Mouse (Mus musculus) midbrain, embryonic 13.5 days (tissue): Measurements from ENCODE around the gene Ddost. TPM values are rescaled to one million over a fixed set of nuclear protein-coding genes. Genes with fewer than 3 reads are reported as not detected.
A peak's percentile ranks its signal among the peaks of the same experiment; 100 is the strongest.

ENCODE experiments used
- ATAC-seq: fragments of 200-750 bp; cut with Nextera tagmentation; 2 replicates; pipeline ENCODE4 v1.8.0; 2017; ENCODE audit warnings: mild to moderate bottlenecking, moderate TSS enrichment, moderate library complexity
- H3K27ac ChIP-seq: fragments of 300-500 bp; sonication (generic); 2 replicates; pipeline ENCODE4 v1.5.1; 2015; ENCODE audit warnings: inconsistent platforms, mild to moderate bottlenecking, moderate library complexity
- H3K27me3 ChIP-seq: fragments of 300-500 bp; sonication (generic); 2 replicates; pipeline ENCODE4 v1.6.1; 2015; ENCODE audit warnings: mild to moderate bottlenecking, inconsistent platforms
- H3K36me3 ChIP-seq: fragments of 300-500 bp; sonication (generic); 2 replicates; pipeline ENCODE4 v1.6.1; 2015; ENCODE audit warnings: mild to moderate bottlenecking, inconsistent platforms
- H3K4me1 ChIP-seq: fragments of 300-500 bp; sonication (generic); replicated peaks from 2 replicates; pipeline ENCODE4 v1.6.1; 2015; ENCODE audit warnings: inconsistent platforms
- H3K4me2 ChIP-seq: fragments of 300-500 bp; sonication (generic); replicated peaks from 2 replicates; pipeline ENCODE4 v1.6.1; 2015; ENCODE audit warnings: moderate library complexity, mild to moderate bottlenecking, inconsistent platforms
- H3K4me3 ChIP-seq: fragments of 300-500 bp; sonication (generic); replicated peaks from 2 replicates; pipeline ENCODE4 v1.5.1; 2015; ENCODE audit warnings: mild to moderate bottlenecking, inconsistent platforms
- H3K9ac ChIP-seq: fragments of 300-500 bp; sonication (generic); replicated peaks from 2 replicates; pipeline ENCODE4 v1.6.1; 2015; ENCODE audit warnings: mild to moderate bottlenecking, inconsistent platforms
- H3K9me3 ChIP-seq: fragments of 300-500 bp; sonication (generic); 2 replicates; pipeline ENCODE4 v1.6.1; 2016; ENCODE audit warnings: mild to moderate bottlenecking, inconsistent platforms
- whole genome bisulfite sequencing: fragments of 180-500 bp; shearing (Covaris S2); methylation state at CpG from one replicate; pipeline ENCODE4 v1.1.7; 2015; 5-methylcytosine and 5-hydroxymethylcytosine counted together
- polyA plus RNA-seq: library from polyadenylated mRNA; unstranded; fragments of >200 nt; fragmentation: Nextera tagmentation; extraction: Ambion mirVana; gene quantifications from 2 replicates; pipeline ENCODE4 v1.2.1, GENCODE M21; 2015

The Ddost gene
- polyA plus RNA-seq, 1 experiment from 2014 or later, result 200 TPM

- no peaks in the 10 kb centered on the region for H3K9me3 ChIP-seq
- 88% methylated on average over 13 of the region's 13 CpGs for WGBS
- no peaks in the 10 kb centered on the region for H3K36me3 ChIP-seq
- H3K4me1 ChIP-seq, result no peaks in the 10 kb centered on the region
- 0 out of 2 replicates have a peak, but pooled peaks cover 4% of the 10 kb centered on the region for H3K27me3 ChIP-seq
- H3K9ac ChIP-seq, result no peak overlapping the region
- no peak overlapping the region for H3K27ac ChIP-seq
- H3K4me3 ChIP-seq, result no peak overlapping the region
- no peak for ATAC-seq
- no peak overlapping the region for H3K4me2 ChIP-seq
Measured at GRCm38 (mm10) chr4:138292028-138292427, 12.5 kb upstream of the Ddost start.

DNA sequence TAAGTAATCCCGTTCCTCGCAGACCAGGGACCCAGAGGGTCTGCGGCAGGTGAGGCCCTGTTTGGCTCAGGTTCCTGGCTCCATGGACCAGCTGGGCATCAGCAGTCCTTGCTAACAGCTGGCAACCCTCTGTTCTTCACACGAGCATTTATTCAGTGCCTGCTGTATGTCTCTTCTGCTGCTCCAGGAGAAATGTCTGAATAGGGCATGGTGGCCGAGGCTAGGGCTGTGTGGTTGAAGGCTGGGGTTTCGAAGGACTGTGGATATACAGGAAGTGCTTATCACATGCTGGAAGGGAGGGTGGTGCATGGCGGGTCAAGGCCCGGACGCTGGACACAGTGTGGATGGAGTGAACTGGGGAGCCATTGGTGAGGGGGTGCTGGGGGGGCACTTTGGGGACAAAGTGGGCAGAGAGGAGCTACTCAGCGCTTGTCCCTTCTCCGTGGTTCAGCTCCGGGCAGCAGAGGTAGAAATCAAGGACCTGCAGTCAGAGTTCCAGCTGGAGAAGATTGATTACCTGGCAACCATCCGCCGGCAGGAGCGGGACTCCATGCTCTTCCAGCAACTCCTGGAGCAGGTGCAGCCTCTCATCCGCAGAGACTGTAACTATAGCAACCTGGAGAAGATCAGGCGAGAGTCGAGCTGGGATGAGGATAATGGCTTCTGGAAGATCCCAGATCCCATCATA lies 11.1 kb upstream of the Ddost start:
- peak; percentile 82 for ATAC-seq
- no peak overlapping the region for H3K4me2 ChIP-seq
- no peaks in the 10 kb centered on the region for H3K36me3 ChIP-seq
- no peaks in the 10 kb centered on the region for H3K27me3 ChIP-seq
- no peaks in the 10 kb centered on the region for H3K9me3 ChIP-seq
- no peak overlapping the region for H3K4me3 ChIP-seq
- no peak overlapping the region for H3K9ac ChIP-seq
- WGBS, result 72% methylated on average over 18 of the region's 18 CpGs
- H3K4me1 ChIP-seq, result no peaks in the 10 kb centered on the region
- H3K27ac ChIP-seq, result peak overlapping the region; percentile 64

DNA sequence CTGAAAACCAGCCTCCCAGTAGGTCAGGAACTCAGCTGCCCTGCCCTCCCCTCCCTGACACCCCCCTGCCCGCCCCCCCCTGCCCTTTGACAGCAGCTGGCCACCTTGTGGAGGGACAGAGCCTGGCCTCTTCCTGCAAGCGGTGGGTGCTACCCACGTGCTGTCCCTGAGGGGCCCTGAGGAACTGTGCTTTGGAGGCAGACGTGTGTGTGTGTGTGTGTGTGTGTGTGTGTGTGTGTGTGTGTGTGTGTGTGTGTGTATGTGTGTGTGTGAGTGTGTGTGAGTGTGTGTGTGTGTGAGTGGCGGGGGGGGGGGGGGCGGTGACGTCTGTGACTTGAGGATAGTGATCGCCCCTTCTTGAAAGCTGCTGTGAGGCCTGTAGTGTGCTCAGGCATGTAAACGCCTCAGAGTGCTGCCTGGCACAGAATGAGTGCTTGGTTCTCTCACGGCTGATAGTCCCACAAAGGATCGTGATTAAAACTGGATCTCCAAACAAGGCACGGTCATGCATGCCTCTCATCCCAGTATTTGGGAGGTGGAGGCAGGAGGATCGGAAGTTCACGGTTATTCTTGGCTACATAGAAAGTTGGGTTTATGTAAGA lies 10.5 kb upstream of the Ddost start:
- no peak overlapping the region for H3K4me2 ChIP-seq
- peak; percentile 73 for ATAC-seq
- H3K36me3 ChIP-seq, result no peaks in the 10 kb centered on the region
- no peak overlapping the region for H3K9ac ChIP-seq
- H3K9me3 ChIP-seq, result no peaks in the 10 kb centered on the region
- H3K27ac ChIP-seq, result peak overlapping the region; percentile 64
- H3K4me3 ChIP-seq, result no peak overlapping the region
- no peaks in the 10 kb centered on the region for H3K4me1 ChIP-seq
- no peaks in the 10 kb centered on the region for H3K27me3 ChIP-seq
- WGBS, result 80% methylated on average over 10 of the region's 14 CpGs

DNA sequence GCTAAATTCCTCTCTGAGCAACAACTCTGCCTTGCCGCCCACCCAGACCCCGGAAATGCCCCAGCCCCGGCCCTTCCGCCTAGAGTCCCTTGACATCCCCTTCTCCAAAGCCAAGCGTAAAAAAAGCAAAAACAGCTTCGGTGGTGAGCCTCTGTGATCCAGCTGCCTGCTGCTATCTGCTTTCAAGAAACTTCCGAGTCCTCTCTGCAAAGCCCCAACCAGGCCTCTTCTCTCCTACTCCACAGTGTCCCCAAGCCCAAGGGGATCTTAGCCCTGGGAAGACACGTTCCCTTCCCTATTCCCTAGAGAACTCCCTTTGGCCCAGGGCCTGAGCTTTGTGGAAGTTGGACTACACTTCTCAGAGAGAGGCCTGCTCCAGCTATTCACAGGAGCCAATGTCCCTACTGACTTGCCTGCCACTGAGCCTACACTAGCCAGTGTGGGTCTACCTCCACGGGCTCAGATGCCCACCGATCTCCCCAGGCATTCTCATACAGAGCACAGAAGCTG lies 3.2 kb upstream of the Ddost start:
- no peaks in the 10 kb centered on the region for H3K9me3 ChIP-seq
- H3K4me3 ChIP-seq, result no peak overlapping the region
- H3K9ac ChIP-seq, result no peak overlapping the region
- no peak for ATAC-seq
- 86% methylated on average over 10 of the region's 10 CpGs for WGBS
- no peaks in the 10 kb centered on the region for H3K36me3 ChIP-seq
- no peaks in the 10 kb centered on the region for H3K27me3 ChIP-seq
- peaks cover 26% of the 10 kb centered on the region for H3K4me1 ChIP-seq
- H3K27ac ChIP-seq, result no peak overlapping the region
- H3K4me2 ChIP-seq, result no peak overlapping the region

- Histone ChIP-seq H3K4me1 (peaks cover 31% of the 10 kb centered on the region), H3K9me3 (no peaks in the 10 kb centered on the region), H3K9ac (no peak overlapping the region), H3K36me3 (peaks cover 9% of the 10 kb centered on the region), H3K27ac (no peak overlapping the region), H3K4me3 (no peak overlapping the region), H3K27me3 (no peaks in the 10 kb centered on the region), H3K4me2 (no peak overlapping the region)
- ATAC-seq, result no peak
- WGBS, result 87% methylated on average over 3 of the region's 3 CpGs
Measured at GRCm38 (mm10) chr4:138303011-138303410, 1.5 kb upstream of the Ddost start.

- Histone ChIP-seq H3K27ac (peak overlapping the region; percentile 76), H3K9me3 (no peaks in the 10 kb centered on the region)
- no peak for ATAC-seq
Measured at GRCm38 (mm10) chr4:138303742-138304141, 788 bp upstream of the Ddost start.

DNA sequence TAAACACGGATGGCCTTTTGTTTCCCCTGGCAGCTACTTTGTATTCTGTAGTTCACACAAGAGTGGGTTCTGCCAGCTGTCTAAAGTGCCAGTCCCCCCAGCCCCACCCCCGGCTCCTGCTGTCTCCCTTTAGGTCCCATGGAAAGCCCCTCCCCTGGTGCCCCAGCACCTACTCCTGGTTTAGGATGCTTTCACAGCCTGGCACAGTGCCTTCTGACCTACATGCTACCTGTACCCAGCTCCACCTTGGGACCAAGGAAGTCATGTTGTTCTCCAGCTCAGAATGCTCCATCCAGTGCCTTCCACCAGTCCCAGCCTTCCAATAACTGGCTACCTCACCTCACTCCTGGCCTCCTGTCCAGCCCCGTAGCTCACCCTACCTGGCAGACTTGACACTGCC lies 2.5 kb downstream of the Ddost start:
- no peak overlapping the region for H3K4me3 ChIP-seq
- ATAC-seq, result no peak
- H3K27ac ChIP-seq, result no peak overlapping the region
- peaks cover 31% of the 10 kb centered on the region for H3K4me1 ChIP-seq
- no peaks in the 10 kb centered on the region for H3K9me3 ChIP-seq
- H3K9ac ChIP-seq, result no peak overlapping the region
- peaks cover 47% of the 10 kb centered on the region for H3K36me3 ChIP-seq
- H3K27me3 ChIP-seq, result no peaks in the 10 kb centered on the region
- WGBS, result 81% methylated on average over 3 of the region's 3 CpGs
- H3K4me2 ChIP-seq, result no peak overlapping the region

More at GRCm38 (mm10) chr4:138303742-138304141, 788 bp upstream of the Ddost start:
- WGBS, result 19% methylated on average over 18 of the region's 18 CpGs
- H3K27me3 ChIP-seq, result no peaks in the 10 kb centered on the region
- H3K4me2 ChIP-seq, result peak overlapping the region; percentile 92
- H3K4me3 ChIP-seq, result peak overlapping the region; percentile 92
- peaks cover 16% of the 10 kb centered on the region for H3K36me3 ChIP-seq
- H3K4me1 ChIP-seq, result peaks cover 31% of the 10 kb centered on the region
- H3K9ac ChIP-seq, result peak overlapping the region; percentile 80

DNA sequence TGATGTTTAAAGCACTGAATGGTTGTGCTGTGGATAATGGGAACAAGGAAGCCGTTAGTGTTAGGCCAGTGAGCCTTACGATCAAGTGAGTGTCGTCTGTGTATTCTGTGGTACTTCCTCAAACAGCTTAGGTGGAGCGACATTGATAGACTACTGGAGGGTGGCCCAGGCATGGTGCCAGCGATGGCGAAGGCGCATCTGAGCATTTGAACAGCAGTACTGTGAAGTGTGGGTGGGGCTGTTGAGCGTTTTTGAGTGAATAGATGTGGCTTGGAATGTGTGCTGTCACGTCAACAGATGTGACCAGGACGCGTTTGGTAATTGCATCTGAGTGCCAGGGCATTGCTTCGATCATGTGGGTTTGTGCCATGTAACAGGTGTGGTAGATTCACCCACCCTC lies 3.2 kb downstream of the Ddost start:
- H3K36me3 ChIP-seq, result peaks cover 54% of the 10 kb centered on the region
- H3K4me2 ChIP-seq, result no peak overlapping the region
- H3K4me1 ChIP-seq, result peaks cover 31% of the 10 kb centered on the region
- WGBS, result 96% methylated on average over 12 of the region's 12 CpGs
- H3K27me3 ChIP-seq, result no peaks in the 10 kb centered on the region
- H3K9me3 ChIP-seq, result no peaks in the 10 kb centered on the region
- H3K27ac ChIP-seq, result no peak overlapping the region
- H3K4me3 ChIP-seq, result no peak overlapping the region
- ATAC-seq, result no peak
- H3K9ac ChIP-seq, result no peak overlapping the region

DNA sequence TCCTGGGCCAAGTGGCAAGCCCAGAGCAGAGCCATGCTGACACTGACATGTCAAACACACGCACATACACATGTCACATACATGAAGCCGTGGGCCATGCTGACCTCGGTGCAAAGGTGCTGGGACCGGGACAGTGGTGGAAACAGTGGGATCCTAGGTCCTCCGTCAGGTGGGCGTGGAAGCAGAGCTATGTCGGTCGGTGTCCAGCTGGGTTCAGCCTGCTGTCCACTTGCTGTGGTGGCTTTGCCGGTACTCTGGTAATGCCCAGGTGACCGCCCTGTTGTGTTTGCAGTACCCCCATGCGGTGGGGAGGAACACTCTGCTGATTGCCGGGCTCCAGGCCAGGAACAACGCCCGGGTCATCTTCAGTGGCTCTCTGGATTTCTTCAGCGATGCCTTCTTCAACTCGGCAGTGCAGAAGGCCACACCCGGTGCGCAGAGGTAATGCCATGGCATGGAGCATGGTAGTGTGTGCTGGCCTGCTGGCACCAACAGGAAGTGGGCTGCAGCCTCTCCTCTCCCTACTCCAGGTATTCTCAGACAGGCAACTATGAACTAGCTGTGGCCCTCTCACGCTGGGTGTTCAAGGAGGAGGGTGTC lies 5.9 kb downstream of the Ddost start:
- no peak overlapping the region for H3K4me3 ChIP-seq
- no peaks in the 10 kb centered on the region for H3K27me3 ChIP-seq
- peaks cover 13% of the 10 kb centered on the region for H3K4me1 ChIP-seq
- peaks cover 81% of the 10 kb centered on the region for H3K36me3 ChIP-seq
- H3K4me2 ChIP-seq, result no peak overlapping the region
- no peak overlapping the region for H3K27ac ChIP-seq
- WGBS, result 96% methylated on average over 19 of the region's 19 CpGs
- no peaks in the 10 kb centered on the region for H3K9me3 ChIP-seq
- no peak overlapping the region for H3K9ac ChIP-seq
- no peak for ATAC-seq

DNA sequence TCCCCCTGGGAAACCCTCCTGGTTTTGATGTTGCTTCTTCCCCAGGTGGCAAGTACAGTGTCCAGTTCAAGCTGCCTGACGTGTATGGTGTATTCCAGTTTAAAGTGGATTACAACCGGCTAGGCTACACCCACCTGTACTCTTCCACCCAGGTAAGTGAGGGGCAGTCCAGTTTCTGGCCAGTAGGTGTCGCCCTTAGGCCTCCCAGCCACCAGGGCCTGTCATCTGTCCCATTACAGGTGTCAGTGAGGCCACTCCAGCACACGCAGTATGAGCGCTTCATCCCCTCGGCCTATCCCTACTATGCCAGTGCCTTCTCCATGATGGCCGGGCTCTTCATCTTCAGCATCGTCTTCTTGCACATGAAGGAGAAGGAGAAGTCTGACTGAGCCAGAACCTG lies 7.1 kb downstream of the Ddost start:
- H3K4me2 ChIP-seq, result no peak overlapping the region
- no peaks in the 10 kb centered on the region for H3K9me3 ChIP-seq
- WGBS, result 69% methylated on average over 8 of the region's 8 CpGs
- no peak overlapping the region for H3K4me3 ChIP-seq
- H3K27me3 ChIP-seq, result no peaks in the 10 kb centered on the region
- peak; percentile 55 for ATAC-seq
- H3K9ac ChIP-seq, result no peak overlapping the region
- peaks cover 91% of the 10 kb centered on the region for H3K36me3 ChIP-seq
- peaks cover 2% of the 10 kb centered on the region; the same call in 1 of the 2 replicates for H3K4me1 ChIP-seq
- H3K27ac ChIP-seq, result no peak overlapping the region

- Histone ChIP-seq H3K4me3 (no peak overlapping the region), H3K27me3 (no peaks in the 10 kb centered on the region), H3K36me3 (peaks cover 94% of the 10 kb centered on the region), H3K27ac (no peak overlapping the region), H3K4me2 (no peak overlapping the region), H3K4me1 (peaks cover under 1% of the 10 kb centered on the region; the same call in 1 of the 2 replicates), H3K9me3 (no peaks in the 10 kb centered on the region), H3K9ac (no peak overlapping the region)
- WGBS, result 90% methylated on average over 3 of the region's 3 CpGs
- no peak for ATAC-seq
Measured at GRCm38 (mm10) chr4:138312105-138312504, 7.6 kb downstream of the Ddost start.

DNA sequence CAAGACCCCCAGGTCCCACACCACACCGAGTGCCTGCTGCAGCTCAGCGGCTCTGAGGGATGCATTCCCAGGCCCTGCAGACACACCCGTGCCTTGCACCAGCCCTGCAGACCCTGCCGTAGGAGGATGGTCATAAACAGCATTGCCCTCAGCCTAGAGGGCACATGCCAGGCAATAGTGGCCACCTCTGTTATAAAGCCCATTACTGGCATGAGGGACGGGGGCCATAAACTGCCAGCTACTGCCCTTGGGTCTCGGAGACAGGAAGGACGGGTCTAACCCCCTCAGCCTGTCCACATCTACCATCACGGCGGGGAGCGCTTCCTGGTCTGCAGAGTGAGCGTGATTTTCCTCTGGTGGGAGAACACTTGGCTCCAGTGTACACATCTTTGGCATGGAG lies 8.5 kb downstream of the Ddost start:
- Histone ChIP-seq H3K27ac (no peak overlapping the region), H3K4me2 (no peak overlapping the region), H3K27me3 (no peaks in the 10 kb centered on the region), H3K9ac (no peak overlapping the region), H3K36me3 (peaks cover 91% of the 10 kb centered on the region), H3K4me1 (peaks cover 8% of the 10 kb centered on the region), H3K9me3 (no peaks in the 10 kb centered on the region), H3K4me3 (no peak overlapping the region)
- 92% methylated on average over 11 of the region's 11 CpGs for WGBS
- no peak for ATAC-seq
